Mouse (Mus musculus) Patski (cell line): ENCODE measurements around the gene Mef2c. TPM values are rescaled to one million over a fixed set of nuclear protein-coding genes. Genes with fewer than 3 reads are reported as not detected.

Experiments
- ATAC-seq: fragments of 100-300 bp; one replicate; pipeline ENCODE4 v1.8.0; 2021
- CTCF ChIA-PET: fragments of 350-600 bp; sonication (Branson Sonifier 250); formaldehyde crosslinking; loops from one replicate; lab custom pipeline; 2022; ENCODE audit warnings: inconsistent platforms; lab: Charles Lee
- POLR2A ChIA-PET: fragments of 350-600 bp; sonication (Branson Sonifier 250); formaldehyde crosslinking; loops from one replicate; lab custom pipeline; 2022; ENCODE audit warnings: antibody characterized with exemption, inconsistent platforms; lab: Charles Lee
- DNase-seq: peaks from one replicate; pipeline ENCODE4 v3.0.0-alpha.2; 2011; ENCODE audit warnings: low read depth, low spot score
- H3K27me3 ChIP-seq: fragments of 371-371 bp; one replicate; pipeline ENCODE4 v1.5.1; 2021
- CTCF ChIP-seq: fragments of 100-300 bp; IDR thresholded peaks from one replicate; pipeline ENCODE4 v1.5.1; 2021
- in situ Hi-C: fragments of 300-500 bp; cut with MboI; formaldehyde crosslinking; loops from 3 replicates; pipeline ENCODE4 v1.11.1; 2018; ENCODE audit warnings: low pct_unique_long_range_greater_than_20kb, mixed read lengths
- polyA plus RNA-seq: library from polyadenylated mRNA; unstranded; gene quantifications from one replicate; pipeline ENCODE4 v1.2.3, GENCODE M21; 2021

Gene Mef2c
- polyA plus RNA-seq, 1 experiment from 2014 or later, result not detected

- in situ Hi-C loops, result no loop called here
- POLR2A ChIA-PET, result no interaction called here
- TF ChIP-seq CTCF, result no peak
Measured at GRCm38 (mm10) chr13:83572469-83572868, 68.6 kb downstream of the Mef2c start.

GRCm38 (mm10) chr13:83573327-83573726 is 69.5 kb downstream of the Mef2c start:
- ChIA-PET CTCF (no interaction called here), POLR2A (no interaction called here)
- in situ Hi-C loops, result no loop called here
- H3K27me3 ChIP-seq, result peaks cover 26% of the 10 kb centered on the region
- TF ChIP-seq CTCF, result no peak
- DNase-seq (no peak), ATAC-seq (no peak)

More at GRCm38 (mm10) chr13:83572469-83572868, 68.6 kb downstream of the Mef2c start:
- no peak for ATAC-seq
- H3K27me3 ChIP-seq, result peaks cover 33% of the 10 kb centered on the region
- CTCF ChIA-PET, result no interaction called here
- no peak for DNase-seq

- POLR2A ChIA-PET, result no interaction called here
- ATAC-seq (no peak), DNase-seq (no peak)
- TF ChIP-seq CTCF, result no peak
- CTCF ChIA-PET, result no interaction called here
- in situ Hi-C loops, result no loop called here
- H3K27me3 ChIP-seq, result peaks cover 26% of the 10 kb centered on the region
Measured at GRCm38 (mm10) chr13:83573855-83574583, 70.2 kb downstream of the Mef2c start.

- ATAC-seq (no peak), DNase-seq (no peak)
- TF ChIP-seq CTCF, result no peak
- H3K27me3 ChIP-seq, result peaks cover 25% of the 10 kb centered on the region
- in situ Hi-C loops, result no loop called here
- POLR2A ChIA-PET, result no interaction called here
- CTCF ChIA-PET, result no interaction called here
Measured at GRCm38 (mm10) chr13:83574866-83575265, 71.0 kb downstream of the Mef2c start.

GRCm38 (mm10) chr13:83579410-83579809 is 75.6 kb downstream of the Mef2c start:
- in situ Hi-C loops, result no loop called here
- TF ChIP-seq CTCF, result no peak
- H3K27me3 ChIP-seq, result peaks cover 16% of the 10 kb centered on the region
- DNase-seq, result no peak
- ChIA-PET CTCF (no interaction called here), POLR2A (no interaction called here)
- no peak for ATAC-seq

GRCm38 (mm10) chr13:83580856-83581255 is 77.0 kb downstream of the Mef2c start:
- no peak for DNase-seq
- ATAC-seq, result no peak
- in situ Hi-C loops, result no loop called here
- ChIA-PET CTCF (no interaction called here), POLR2A (no interaction called here)
- no peak for TF ChIP-seq CTCF
- peaks cover 13% of the 10 kb centered on the region for H3K27me3 ChIP-seq

- in situ Hi-C loops, result no loop called here
- ChIA-PET CTCF (no interaction called here), POLR2A (no interaction called here)
- no peak for TF ChIP-seq CTCF
- ATAC-seq, result no peak
- no peak for DNase-seq
- peaks cover 17% of the 10 kb centered on the region for H3K27me3 ChIP-seq
Measured at GRCm38 (mm10) chr13:83582564-83582963, 78.7 kb downstream of the Mef2c start.

GRCm38 (mm10) chr13:83583881-83584280 is 80.0 kb downstream of the Mef2c start:
- in situ Hi-C loops, result no loop called here
- no peak for TF ChIP-seq CTCF
- POLR2A ChIA-PET, result no interaction called here

GRCm38 (mm10) chr13:83585359-83585758 is 81.5 kb downstream of the Mef2c start:
- ChIA-PET CTCF (no interaction called here), POLR2A (no interaction called here)
- in situ Hi-C loops, result no loop called here
- DNase-seq, result no peak
- no peak for TF ChIP-seq CTCF
- no peak for ATAC-seq
- H3K27me3 ChIP-seq, result peaks cover 11% of the 10 kb centered on the region

More at GRCm38 (mm10) chr13:83583881-83584280, 80.0 kb downstream of the Mef2c start:
- DNase-seq (no peak), ATAC-seq (no peak)
- CTCF ChIA-PET, result no interaction called here
- H3K27me3 ChIP-seq, result peaks cover 17% of the 10 kb centered on the region

- no peak for TF ChIP-seq CTCF
- H3K27me3 ChIP-seq, result peaks cover 4% of the 10 kb centered on the region
- in situ Hi-C loops, result no loop called here
- ChIA-PET CTCF (no interaction called here), POLR2A (no interaction called here)
- ATAC-seq (no peak), DNase-seq (no peak)
Measured at GRCm38 (mm10) chr13:83588186-83588585, 84.4 kb downstream of the Mef2c start.

- no peak for TF ChIP-seq CTCF
- H3K27me3 ChIP-seq, result peaks cover 8% of the 10 kb centered on the region
- ChIA-PET POLR2A (no interaction called here), CTCF (no interaction called here)
- ATAC-seq (no peak), DNase-seq (no peak)
- in situ Hi-C loops, result no loop called here
Measured at GRCm38 (mm10) chr13:83590886-83591285, 87.1 kb downstream of the Mef2c start.

GRCm38 (mm10) chr13:83595429-83595828 is 91.6 kb downstream of the Mef2c start:
- peaks cover 4% of the 10 kb centered on the region for H3K27me3 ChIP-seq
- DNase-seq (no peak), ATAC-seq (no peak)
- TF ChIP-seq CTCF, result no peak
- ChIA-PET CTCF (no interaction called here), POLR2A (no interaction called here)
- in situ Hi-C loops, result no loop called here
